Mouse (Mus musculus) ES-E14 (cell line): ENCODE results near the gene Sfrp4.

Source experiments
- CHD2 ChIP-seq: IDR thresholded peaks from 2 replicates; pipeline ENCODE4 v1.6.1; 2014; ENCODE audit warnings: mild to moderate bottlenecking, low read depth, low read length, inconsistent platforms
- HCFC1 ChIP-seq: IDR thresholded peaks from 2 replicates; pipeline ENCODE4 v1.6.1; 2012; ENCODE audit warnings: low read length, inconsistent platforms, borderline replicate concordance; ENCODE audit not compliant: insufficient read depth
- ZC3H11A ChIP-seq: IDR thresholded peaks from 2 replicates; pipeline ENCODE4 v1.6.1; 2012; ENCODE audit warnings: low read depth, mild to moderate bottlenecking, inconsistent platforms, low read length, borderline replicate concordance
- ZNF384 ChIP-seq: IDR thresholded peaks from 2 replicates; pipeline ENCODE4 v1.6.1; 2012; ENCODE audit warnings: low read depth, low read length, inconsistent platforms

- TF ChIP-seq ZC3H11A = no peak
- TF ChIP-seq HCFC1 = no peak
- no peak for TF ChIP-seq CHD2
- TF ChIP-seq ZNF384 = no peak
Measured at GRCm38 (mm10) chr13:19603719-19604118, 19.2 kb upstream of the Sfrp4 start.
